Mouse (Mus musculus): ENCODE data around the gene Rbck1. TPM values are rescaled to one million over a fixed set of nuclear protein-coding genes. Genes with fewer than 3 reads are reported as not detected.
A peak's percentile ranks its signal among the peaks of the same experiment; 100 is the strongest.

Gene Rbck1
- polyA plus RNA-seq, 1 experiment from 2014 or later, result 75.2 TPM

GRCm38 (mm10) chr2:152322198-152322597 lies 10.3 kb downstream of the Rbck1 start:
- no peak for ATAC-seq

GRCm38 (mm10) chr2:152321558-152321957 lies 10.9 kb downstream of the Rbck1 start:
- ATAC-seq, result no peak; the same call in 1 of the 2 replicates
- no peaks in the 10 kb centered on the region for H3K27me3 ChIP-seq (replicated peaks)
- H3K4me3 ChIP-seq (replicated peaks), result no peak overlapping the region
- H3K9me3 ChIP-seq, result no peaks in the 10 kb centered on the region
- WGBS, result 85% methylated on average over 5 of the region's 5 CpGs
- H3K9ac ChIP-seq, result no peak overlapping the region
- no peak overlapping the region for H3K27ac ChIP-seq
- H3K4me1 ChIP-seq (replicated peaks), result no peaks in the 10 kb centered on the region
- no peak overlapping the region for H3K4me2 ChIP-seq (replicated peaks)
- H3K36me3 ChIP-seq, result peaks cover 40% of the 10 kb centered on the region

More at GRCm38 (mm10) chr2:152322198-152322597, 10.3 kb downstream of the Rbck1 start:
- Histone ChIP-seq H3K9me3 (no peaks in the 10 kb centered on the region), H3K4me3 (replicated peaks) (no peak overlapping the region), H3K4me2 (replicated peaks) (no peak overlapping the region), H3K36me3 (peaks cover 42% of the 10 kb centered on the region), H3K27ac (no peak overlapping the region), H3K4me1 (replicated peaks) (no peaks in the 10 kb centered on the region), H3K9ac (no peak overlapping the region), H3K27me3 (replicated peaks) (no peaks in the 10 kb centered on the region)
- 92% methylated on average over 6 of the region's 6 CpGs for WGBS

- H3K4me2 ChIP-seq (replicated peaks), result no peak overlapping the region
- H3K36me3 ChIP-seq, result peaks cover 34% of the 10 kb centered on the region
- WGBS, result 79% methylated on average over 6 of the region's 6 CpGs
- no peak overlapping the region for H3K4me3 ChIP-seq (replicated peaks)
- no peaks in the 10 kb centered on the region for H3K4me1 ChIP-seq (replicated peaks)
- H3K9ac ChIP-seq, result no peak overlapping the region
- ATAC-seq, result no peak
- H3K9me3 ChIP-seq, result no peaks in the 10 kb centered on the region
- H3K27ac ChIP-seq, result no peak overlapping the region
- H3K27me3 ChIP-seq (replicated peaks), result no peaks in the 10 kb centered on the region
Measured at GRCm38 (mm10) chr2:152317054-152317453, 15.4 kb downstream of the Rbck1 start.

GRCm38 (mm10) chr2:152313926-152314325 lies 18.5 kb downstream of the Rbck1 start:
- no peak for ATAC-seq
- H3K9ac ChIP-seq, result no peak overlapping the region
- 87% methylated on average over 6 of the region's 6 CpGs for WGBS
- H3K27me3 ChIP-seq (replicated peaks), result no peaks in the 10 kb centered on the region
- no peaks in the 10 kb centered on the region for H3K9me3 ChIP-seq
- peaks cover 47% of the 10 kb centered on the region for H3K36me3 ChIP-seq
- no peaks in the 10 kb centered on the region for H3K4me1 ChIP-seq (replicated peaks)
- H3K27ac ChIP-seq, result no peak overlapping the region
- H3K4me3 ChIP-seq (replicated peaks), result no peak overlapping the region
- no peak overlapping the region for H3K4me2 ChIP-seq (replicated peaks)

- H3K36me3 ChIP-seq, result peaks cover 47% of the 10 kb centered on the region
- no peak for ATAC-seq
- H3K9me3 ChIP-seq, result no peaks in the 10 kb centered on the region
- no peak overlapping the region for H3K9ac ChIP-seq
- no peak overlapping the region for H3K4me3 ChIP-seq (replicated peaks)
- no peaks in the 10 kb centered on the region for H3K27me3 ChIP-seq (replicated peaks)
- no peak overlapping the region for H3K4me2 ChIP-seq (replicated peaks)
- no peaks in the 10 kb centered on the region for H3K4me1 ChIP-seq (replicated peaks)
- WGBS, result 73% methylated on average over 7 of the region's 7 CpGs
- H3K27ac ChIP-seq, result no peak overlapping the region
Measured at GRCm38 (mm10) chr2:152312996-152313395, 19.5 kb downstream of the Rbck1 start.

- no peak overlapping the region for H3K4me3 ChIP-seq (replicated peaks)
- H3K4me2 ChIP-seq (replicated peaks), result no peak overlapping the region
- H3K27me3 ChIP-seq (replicated peaks), result no peaks in the 10 kb centered on the region
- no peaks in the 10 kb centered on the region for H3K4me1 ChIP-seq (replicated peaks)
- no peak for ATAC-seq
- H3K9me3 ChIP-seq, result no peaks in the 10 kb centered on the region
- H3K27ac ChIP-seq, result no peak overlapping the region
- WGBS, result 91% methylated on average over 3 of the region's 3 CpGs
- H3K9ac ChIP-seq, result no peak overlapping the region
- H3K36me3 ChIP-seq, result peaks cover 58% of the 10 kb centered on the region
Measured at GRCm38 (mm10) chr2:152307186-152307585, 25.3 kb downstream of the Rbck1 start.

GRCm38 (mm10) chr2:152305480-152305879 lies 27.0 kb downstream of the Rbck1 start:
- Histone ChIP-seq H3K27me3 (replicated peaks) (no peaks in the 10 kb centered on the region), H3K4me1 (replicated peaks) (no peaks in the 10 kb centered on the region), H3K9me3 (no peaks in the 10 kb centered on the region), H3K27ac (no peak overlapping the region), H3K4me3 (replicated peaks) (no peak overlapping the region), H3K4me2 (replicated peaks) (no peak overlapping the region), H3K36me3 (peaks cover 42% of the 10 kb centered on the region), H3K9ac (no peak overlapping the region)
- 84% methylated on average over 6 of the region's 6 CpGs for WGBS
- ATAC-seq, result no peak

GRCm38 (mm10) chr2:152303781-152304180 lies 28.7 kb downstream of the Rbck1 start:
- no peak overlapping the region for H3K4me3 ChIP-seq (replicated peaks)
- H3K27ac ChIP-seq, result no peak overlapping the region
- no peak overlapping the region for H3K9ac ChIP-seq
- no peaks in the 10 kb centered on the region for H3K4me1 ChIP-seq (replicated peaks)
- H3K36me3 ChIP-seq, result peaks cover 34% of the 10 kb centered on the region
- WGBS, result 50% methylated on average over 5 of the region's 5 CpGs
- no peaks in the 10 kb centered on the region for H3K9me3 ChIP-seq
- no peak overlapping the region for H3K4me2 ChIP-seq (replicated peaks)
- no peaks in the 10 kb centered on the region for H3K27me3 ChIP-seq (replicated peaks)
- ATAC-seq, result no peak

- H3K36me3 ChIP-seq, result peaks cover 26% of the 10 kb centered on the region
Measured at GRCm38 (mm10) chr2:152302862-152303261, 29.6 kb downstream of the Rbck1 start.

GRCm38 (mm10) chr2:152294541-152294940 lies 37.9 kb downstream of the Rbck1 start:
- no peaks in the 10 kb centered on the region for H3K27me3 ChIP-seq (replicated peaks)
- no peaks in the 10 kb centered on the region for H3K9me3 ChIP-seq
- ATAC-seq, result no peak
- H3K9ac ChIP-seq, result peak overlapping the region; percentile 96
- H3K4me1 ChIP-seq (replicated peaks), result peaks cover 12% of the 10 kb centered on the region
- no peak overlapping the region for H3K27ac ChIP-seq
- peak overlapping the region; percentile 93 for H3K4me3 ChIP-seq (replicated peaks)
- 35% methylated on average over 5 of the region's 5 CpGs for WGBS
- 0 out of 2 replicates have a peak, but pooled peaks cover 5% of the 10 kb centered on the region for H3K36me3 ChIP-seq
- H3K4me2 ChIP-seq (replicated peaks), result peak overlapping the region; percentile 74

More at GRCm38 (mm10) chr2:152302862-152303261, 29.6 kb downstream of the Rbck1 start:
- Histone ChIP-seq H3K9ac (no peak overlapping the region), H3K4me1 (replicated peaks) (no peaks in the 10 kb centered on the region), H3K4me2 (replicated peaks) (no peak overlapping the region), H3K4me3 (replicated peaks) (no peak overlapping the region), H3K27ac (no peak overlapping the region), H3K27me3 (replicated peaks) (no peaks in the 10 kb centered on the region), H3K9me3 (no peaks in the 10 kb centered on the region)
- ATAC-seq, result no peak
- 71% methylated on average over 2 of the region's 2 CpGs for WGBS

- WGBS, result under 1% methylated on average over 68 of the region's 70 CpGs
- H3K9me3 ChIP-seq, result no peaks in the 10 kb centered on the region
- peak; percentile 100 for ATAC-seq
Measured at GRCm38 (mm10) chr2:152293727-152294475, 38.6 kb downstream of the Rbck1 start, which contains the start of gene Tbc1d20. Gene Tbc1d20, plus strand, starts transcription at chr2:152293828.

GRCm38 (mm10) chr2:152293179-152293726 lies 39.2 kb downstream of the Rbck1 start:
- H3K4me1 ChIP-seq (replicated peaks), result peaks cover 12% of the 10 kb centered on the region
- H3K27me3 ChIP-seq (replicated peaks), result no peaks in the 10 kb centered on the region
- H3K9ac ChIP-seq, result peak overlapping the region; percentile 35; the same call in 1 of the 2 replicates
- peak overlapping the region; percentile 74 for H3K4me2 ChIP-seq (replicated peaks)
- peak; percentile 54 for ATAC-seq
- H3K36me3 ChIP-seq, result 0 out of 2 replicates have a peak, but pooled peaks cover 5% of the 10 kb centered on the region
- peak overlapping the region; percentile 93 for H3K4me3 ChIP-seq (replicated peaks)
- 2% methylated on average over 15 of the region's 15 CpGs for WGBS
- no peaks in the 10 kb centered on the region for H3K9me3 ChIP-seq
- no peak overlapping the region for H3K27ac ChIP-seq

More at GRCm38 (mm10) chr2:152293727-152294475, 38.6 kb downstream of the Rbck1 start, which contains the start of gene Tbc1d20:
- peak within 1 kb of the TSS; percentile 88 for H3K27ac ChIP-seq
- H3K36me3 ChIP-seq, result 0 out of 2 replicates have a peak, but pooled peaks cover 5% of the 10 kb centered on the region
- H3K4me3 ChIP-seq (replicated peaks), result peak within 1 kb of the TSS; percentile 93
- H3K9ac ChIP-seq, result peak within 1 kb of the TSS; percentile 96
- no peaks in the 10 kb centered on the region for H3K27me3 ChIP-seq (replicated peaks)
- H3K4me1 ChIP-seq (replicated peaks), result peaks cover 12% of the 10 kb centered on the region
- H3K4me2 ChIP-seq (replicated peaks), result peak within 1 kb of the TSS; percentile 74
